Mouse (Mus musculus) kidney, embryonic 16.5 days (tissue): Measurements from ENCODE around the gene Stxbp3. TPM values are rescaled to one million over a fixed set of nuclear protein-coding genes. Genes with fewer than 3 reads are reported as not detected.

ENCODE experiments used
- ATAC-seq: fragments of 200-750 bp; cut with Nextera tagmentation; 2 replicates; pipeline ENCODE4 v1.8.0; 2017; ENCODE audit warnings: moderate TSS enrichment; ENCODE audit not compliant: low FRiP score, low TSS enrichment
- H3K27ac ChIP-seq: fragments of 300-500 bp; sonication (generic); 2 replicates; pipeline ENCODE4 v1.5.1; 2014; ENCODE audit warnings: low read length
- H3K27me3 ChIP-seq: fragments of 300-500 bp; sonication (generic); 2 replicates; pipeline ENCODE4 v1.6.1; 2014; ENCODE audit warnings: low read length, control low read depth, mixed read lengths; ENCODE audit not compliant: insufficient read depth
- H3K36me3 ChIP-seq: fragments of 300-500 bp; sonication (generic); 2 replicates; pipeline ENCODE4 v1.6.1; 2014; ENCODE audit warnings: low read length, control low read depth, mixed read lengths; ENCODE audit not compliant: insufficient read depth
- H3K4me1 ChIP-seq: fragments of 300-500 bp; sonication (generic); 2 replicates; pipeline ENCODE4 v1.6.1; 2014; ENCODE audit warnings: low read length, control low read depth, mixed read lengths; ENCODE audit not compliant: insufficient read depth
- H3K4me2 ChIP-seq: fragments of 300-500 bp; sonication (generic); replicated peaks from 2 replicates; pipeline ENCODE4 v1.6.1; 2014; ENCODE audit warnings: low read depth, low read length
- H3K4me3 ChIP-seq: fragments of 300-500 bp; sonication (generic); 2 replicates; pipeline ENCODE4 v1.5.1; 2014; ENCODE audit warnings: mild to moderate bottlenecking, low read length
- H3K9ac ChIP-seq: fragments of 300-500 bp; sonication (generic); replicated peaks from 2 replicates; pipeline ENCODE4 v1.6.1; 2014; ENCODE audit warnings: low read length
- H3K9me3 ChIP-seq: fragments of 300-500 bp; sonication (generic); 2 replicates; pipeline ENCODE4 v1.6.1; 2016; ENCODE audit warnings: low read length, control low read depth
- WGBS: fragments of 180-500 bp; shearing (Covaris S2); extraction: QIAGEN DNeasy Blood & Tissue Kit; methylation state at CpG from one replicate; pipeline ENCODE4 v1.1.7; 2014; 5-methylcytosine and 5-hydroxymethylcytosine counted together
- polyA plus RNA-seq: library from polyadenylated mRNA; unstranded; fragments of >200 nt; fragmentation: Nextera tagmentation; extraction: Ambion mirVana; gene quantifications from 2 replicates; pipeline ENCODE4 v1.2.1, GENCODE M21; 2015

Stxbp3 gene
- polyA plus RNA-seq, 1 experiment from 2014 or later: 38.8 TPM

- H3K36me3 ChIP-seq: no peaks in the 10 kb centered on the region
- no peak overlapping the region for H3K9ac ChIP-seq
- ATAC-seq: peak; percentile 68; the same call in 1 of the 2 replicates
- no peak overlapping the region; the same call in 1 of the 2 replicates for H3K4me2 ChIP-seq
- no peak overlapping the region for H3K4me3 ChIP-seq
- 32% methylated on average over 7 of the region's 7 CpGs for WGBS
- H3K4me1 ChIP-seq: peaks cover 14% of the 10 kb centered on the region; the same call in 1 of the 2 replicates
- H3K9me3 ChIP-seq: no peaks in the 10 kb centered on the region
- H3K27me3 ChIP-seq: no peaks in the 10 kb centered on the region
- H3K27ac ChIP-seq: peak overlapping the region; percentile 34; the same call in 1 of the 2 replicates
Observed at GRCm38 (mm10) chr3:108858231-108858770, 18.0 kb upstream of the Stxbp3 start.

DNA sequence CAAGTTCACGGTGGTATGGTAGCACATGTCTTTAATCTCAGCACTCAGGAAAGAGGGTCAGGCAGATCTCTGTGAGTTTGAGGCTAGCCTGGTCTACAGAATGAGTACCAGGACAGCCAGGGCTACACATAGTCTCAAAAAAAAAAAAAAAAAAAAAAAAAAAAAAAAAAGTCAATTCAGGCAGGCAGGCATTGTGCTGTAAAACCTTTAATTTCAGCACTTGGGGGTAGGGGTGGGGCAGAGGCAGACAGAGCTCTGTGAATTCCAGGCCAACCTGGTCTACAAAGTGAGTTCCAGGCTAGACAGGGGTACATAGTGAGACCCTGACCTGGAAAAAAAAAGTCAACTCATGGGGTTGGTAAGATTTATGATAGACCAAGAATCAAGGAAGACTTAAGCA is 17.4 kb upstream of the Stxbp3 start:
- H3K36me3 ChIP-seq: no peaks in the 10 kb centered on the region
- H3K4me1 ChIP-seq: peaks cover 14% of the 10 kb centered on the region; the same call in 1 of the 2 replicates
- no peak overlapping the region for H3K4me2 ChIP-seq
- no peak for ATAC-seq
- H3K27me3 ChIP-seq: no peaks in the 10 kb centered on the region
- WGBS: 100% methylated on average over 1 of the region's 1 CpGs
- H3K4me3 ChIP-seq: no peak overlapping the region
- 0 out of 2 replicates have a peak overlapping the region, but pooled peaks have one; percentile 34 for H3K27ac ChIP-seq
- H3K9me3 ChIP-seq: no peaks in the 10 kb centered on the region
- H3K9ac ChIP-seq: no peak overlapping the region

GRCm38 (mm10) chr3:108857124-108857470 is 16.8 kb upstream of the Stxbp3 start:
- Histone ChIP-seq H3K4me1 (peaks cover 14% of the 10 kb centered on the region; the same call in 1 of the 2 replicates), H3K4me2 (no peak overlapping the region), H3K9me3 (no peaks in the 10 kb centered on the region), H3K27me3 (no peaks in the 10 kb centered on the region), H3K9ac (no peak overlapping the region), H3K27ac (no peak overlapping the region), H3K4me3 (no peak overlapping the region), H3K36me3 (no peaks in the 10 kb centered on the region)
- WGBS: 38% methylated on average over 3 of the region's 3 CpGs
- no peak for ATAC-seq

DNA sequence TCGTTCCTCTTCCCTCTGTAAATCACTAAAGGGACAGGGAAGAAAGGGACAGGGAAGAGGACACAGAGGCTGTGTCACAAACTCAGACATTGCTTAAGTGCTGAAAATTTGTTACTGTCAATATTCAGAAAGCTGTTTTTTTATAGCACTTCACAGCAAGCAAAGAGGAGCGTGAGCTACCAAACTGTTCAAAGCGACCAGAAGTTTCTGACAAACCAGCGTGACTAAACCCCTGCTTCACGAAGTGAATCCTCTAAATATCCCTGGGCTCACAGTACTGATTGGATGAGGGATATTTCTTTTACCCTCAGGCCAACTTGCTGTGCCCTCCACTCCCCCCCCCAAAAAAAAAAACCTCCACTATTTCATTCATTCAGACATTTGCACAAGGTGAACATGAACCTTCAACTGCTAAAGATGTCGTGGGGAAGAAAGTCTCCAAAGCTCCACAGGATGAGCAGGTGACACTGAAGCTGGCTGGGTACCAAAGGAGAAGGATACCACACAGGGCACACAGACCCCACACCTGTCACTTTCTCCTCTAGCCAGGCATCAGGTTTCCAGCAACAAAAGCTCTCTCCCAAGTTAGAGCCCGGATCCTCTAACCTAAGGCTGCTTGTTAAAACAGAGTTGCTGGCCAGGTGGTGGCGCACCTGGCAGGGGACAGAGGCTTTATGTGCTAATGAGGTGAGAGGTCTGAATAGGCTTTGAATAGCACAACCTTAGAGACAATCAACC is 16.2 kb upstream of the Stxbp3 start:
- no peaks in the 10 kb centered on the region for H3K36me3 ChIP-seq
- H3K27me3 ChIP-seq: no peaks in the 10 kb centered on the region
- H3K4me2 ChIP-seq: no peak overlapping the region
- no peak overlapping the region for H3K4me3 ChIP-seq
- H3K4me1 ChIP-seq: peaks cover 14% of the 10 kb centered on the region; the same call in 1 of the 2 replicates
- H3K9me3 ChIP-seq: no peaks in the 10 kb centered on the region
- 47% methylated on average over 8 of the region's 8 CpGs for WGBS
- H3K27ac ChIP-seq: no peak overlapping the region
- 0 out of 2 replicates have a peak, but pooled peaks have one; percentile 2 for ATAC-seq
- no peak overlapping the region for H3K9ac ChIP-seq

DNA sequence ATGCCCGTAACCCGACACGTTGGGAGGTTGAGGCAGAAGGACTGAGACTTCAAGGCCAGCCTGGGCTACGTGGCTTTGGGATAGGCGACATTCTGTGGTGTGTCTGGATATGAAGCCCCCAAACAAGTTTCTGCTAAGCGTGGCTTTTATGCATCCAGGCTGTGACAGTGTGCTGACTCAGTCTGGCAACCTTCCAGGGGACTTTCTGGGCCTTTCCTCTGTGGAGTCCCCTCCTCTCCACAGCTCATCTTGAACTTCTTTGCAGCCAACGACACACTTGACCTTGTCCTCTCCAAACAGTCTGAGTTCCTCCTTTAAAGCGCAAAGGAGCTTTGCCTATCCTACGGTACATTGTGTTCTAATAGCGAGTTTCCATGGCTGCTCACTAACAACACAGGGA is 15.5 kb upstream of the Stxbp3 start:
- no peaks in the 10 kb centered on the region for H3K9me3 ChIP-seq
- H3K4me2 ChIP-seq: no peak overlapping the region
- H3K4me1 ChIP-seq: peaks cover 14% of the 10 kb centered on the region; the same call in 1 of the 2 replicates
- no peak overlapping the region for H3K4me3 ChIP-seq
- H3K27ac ChIP-seq: no peak overlapping the region
- no peak; the same call in 1 of the 2 replicates for ATAC-seq
- no peaks in the 10 kb centered on the region for H3K36me3 ChIP-seq
- H3K9ac ChIP-seq: no peak overlapping the region
- 71% methylated on average over 10 of the region's 10 CpGs for WGBS
- H3K27me3 ChIP-seq: no peaks in the 10 kb centered on the region

GRCm38 (mm10) chr3:108855371-108855770 is 15.0 kb upstream of the Stxbp3 start:
- Histone ChIP-seq H3K9ac (no peak overlapping the region), H3K4me3 (no peak overlapping the region), H3K4me1 (peaks cover 14% of the 10 kb centered on the region; the same call in 1 of the 2 replicates), H3K27ac (no peak overlapping the region), H3K27me3 (no peaks in the 10 kb centered on the region), H3K9me3 (no peaks in the 10 kb centered on the region), H3K4me2 (no peak overlapping the region), H3K36me3 (no peaks in the 10 kb centered on the region)
- WGBS: 56% methylated on average over 12 of the region's 12 CpGs
- no peak for ATAC-seq

DNA sequence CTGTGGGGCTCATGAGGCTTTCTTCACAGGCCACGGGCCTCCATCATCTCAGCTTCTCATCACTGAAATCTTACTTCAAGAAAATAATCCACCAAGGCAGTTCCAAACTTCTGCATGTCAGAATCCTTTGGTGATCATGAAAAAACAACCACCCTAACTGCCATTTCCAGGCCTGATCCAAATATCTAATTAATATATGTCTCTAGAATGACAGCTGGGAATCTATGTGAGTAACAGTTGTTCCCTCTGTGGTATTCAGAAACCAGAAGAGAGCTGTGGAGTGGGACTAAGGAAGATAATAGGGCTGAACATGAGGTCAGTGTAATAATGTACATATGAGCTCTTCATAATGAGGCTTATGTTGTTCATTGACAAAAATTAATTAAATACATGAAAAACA is 12.9 kb upstream of the Stxbp3 start:
- Histone ChIP-seq H3K36me3 (no peaks in the 10 kb centered on the region), H3K9me3 (no peaks in the 10 kb centered on the region), H3K4me3 (no peak overlapping the region), H3K27me3 (no peaks in the 10 kb centered on the region), H3K9ac (no peak overlapping the region), H3K4me1 (peaks cover 10% of the 10 kb centered on the region; the same call in 1 of the 2 replicates), H3K4me2 (no peak overlapping the region), H3K27ac (no peak overlapping the region)
- 83% methylated on average over 1 of the region's 1 CpGs for WGBS
- no peak for ATAC-seq

DNA sequence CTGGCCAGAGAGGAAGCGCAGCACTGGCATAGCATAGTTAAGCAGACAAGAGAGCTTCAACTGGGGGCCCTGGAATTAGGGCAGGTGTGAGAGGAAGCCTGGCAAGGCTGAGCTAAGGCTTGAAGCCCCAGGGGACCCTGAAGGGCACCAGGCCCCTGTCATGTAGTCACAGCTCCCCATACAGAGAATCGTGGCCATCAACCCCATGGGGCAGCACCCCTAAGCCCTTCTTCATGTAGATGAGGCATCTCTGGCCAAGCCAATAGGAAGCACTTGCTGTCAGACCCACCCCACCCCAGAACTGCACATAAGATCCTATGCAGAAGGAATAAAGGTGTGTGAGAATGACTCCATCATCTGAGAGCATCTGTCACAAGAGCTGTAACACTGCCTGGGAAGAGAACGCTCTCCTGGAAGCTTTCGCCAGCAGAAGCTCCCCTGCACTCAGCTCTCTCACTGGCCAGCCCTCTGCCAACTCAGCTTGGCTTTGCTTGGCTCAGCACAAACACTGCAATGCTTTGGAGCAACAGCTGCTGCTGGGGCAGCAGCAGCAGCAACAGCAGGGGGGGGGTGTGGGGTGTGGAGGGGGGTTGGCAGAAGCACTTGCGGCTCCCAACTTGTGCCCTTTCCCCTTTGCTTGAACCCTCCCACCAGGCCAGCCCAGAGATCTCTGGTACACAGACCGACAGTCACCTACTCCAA is 11.8 kb upstream of the Stxbp3 start:
- ATAC-seq: no peak
- Histone ChIP-seq H3K27me3 (no peaks in the 10 kb centered on the region), H3K36me3 (no peaks in the 10 kb centered on the region), H3K4me3 (no peak overlapping the region), H3K4me1 (peaks cover 7% of the 10 kb centered on the region; the same call in 1 of the 2 replicates), H3K9me3 (no peaks in the 10 kb centered on the region), H3K4me2 (no peak overlapping the region), H3K9ac (no peak overlapping the region), H3K27ac (no peak overlapping the region)
- 65% methylated on average over 6 of the region's 6 CpGs for WGBS

GRCm38 (mm10) chr3:108851554-108851953 is 11.2 kb upstream of the Stxbp3 start:
- no peak overlapping the region for H3K4me2 ChIP-seq
- WGBS: 62% methylated on average over 3 of the region's 3 CpGs
- H3K36me3 ChIP-seq: no peaks in the 10 kb centered on the region
- H3K4me3 ChIP-seq: no peak overlapping the region
- no peaks in the 10 kb centered on the region for H3K9me3 ChIP-seq
- H3K27ac ChIP-seq: no peak overlapping the region
- no peaks in the 10 kb centered on the region for H3K27me3 ChIP-seq
- H3K9ac ChIP-seq: no peak overlapping the region
- no peak for ATAC-seq
- peaks cover 7% of the 10 kb centered on the region; the same call in 1 of the 2 replicates for H3K4me1 ChIP-seq
